Mouse (Mus musculus): ENCODE measurements around the gene Fat4.

The Fat4 gene

DNA sequence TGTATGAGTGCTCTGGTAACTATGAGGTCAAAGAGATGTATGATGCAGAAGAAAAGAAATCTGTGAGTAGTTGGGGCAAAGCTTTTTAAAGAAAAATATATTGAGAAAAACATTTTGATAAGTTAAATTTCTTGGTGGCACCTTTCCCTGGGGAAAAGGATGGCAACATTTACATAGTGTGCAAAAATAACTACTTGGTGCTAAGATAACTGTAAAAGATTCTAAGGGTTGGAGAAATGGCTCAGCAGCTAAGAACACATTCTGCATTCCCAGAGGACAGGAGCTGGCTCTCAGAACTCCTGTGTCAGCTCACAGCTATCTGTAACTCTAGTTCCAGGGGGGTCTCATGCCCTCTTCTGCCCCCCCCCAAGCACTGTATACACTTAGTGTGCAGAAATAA, 99.6 kb downstream of the Fat4 start:
- no peak for DNase-seq

DNA sequence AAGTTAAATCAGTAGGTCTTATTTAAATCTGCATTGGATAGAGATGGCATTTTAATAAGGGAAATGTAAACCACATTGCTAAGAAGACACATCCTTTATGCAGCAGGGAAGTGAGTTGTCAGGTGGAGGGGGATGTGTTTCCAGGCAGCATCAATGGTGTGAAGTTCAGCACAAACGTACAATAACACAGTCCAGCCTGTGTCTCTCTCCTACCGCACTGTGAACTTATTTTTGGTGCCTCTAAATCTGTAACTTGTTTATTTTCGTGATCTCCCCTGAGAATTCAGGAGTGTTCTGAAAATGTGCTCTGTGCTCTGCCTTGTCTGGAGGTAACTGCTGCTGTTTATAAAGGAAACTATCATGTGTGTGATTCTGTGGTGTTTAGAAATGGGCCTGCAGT, 102.4 kb downstream of the Fat4 start:
- DNase-seq: no peak

DNA sequence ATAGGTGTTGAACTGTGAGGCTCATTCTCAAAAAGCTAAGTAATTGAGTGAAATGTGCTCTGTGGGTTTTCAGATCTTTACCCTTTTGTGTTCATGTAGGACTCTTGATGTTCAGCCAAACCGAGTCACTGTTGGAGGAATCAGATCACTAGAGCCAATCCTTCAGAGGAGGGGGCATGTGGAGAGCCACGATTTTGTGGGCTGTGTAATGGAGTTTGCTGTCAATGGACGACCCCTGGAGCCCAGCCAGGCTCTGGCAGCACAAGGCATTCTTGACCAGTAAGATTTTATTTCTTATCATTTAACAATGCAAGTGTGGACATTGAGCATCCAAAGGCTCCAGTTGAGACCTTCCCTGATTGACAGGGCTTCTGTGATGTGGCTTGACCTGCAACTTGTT, 113.3 kb downstream of the Fat4 start:
- no peak for DNase-seq

DNA sequence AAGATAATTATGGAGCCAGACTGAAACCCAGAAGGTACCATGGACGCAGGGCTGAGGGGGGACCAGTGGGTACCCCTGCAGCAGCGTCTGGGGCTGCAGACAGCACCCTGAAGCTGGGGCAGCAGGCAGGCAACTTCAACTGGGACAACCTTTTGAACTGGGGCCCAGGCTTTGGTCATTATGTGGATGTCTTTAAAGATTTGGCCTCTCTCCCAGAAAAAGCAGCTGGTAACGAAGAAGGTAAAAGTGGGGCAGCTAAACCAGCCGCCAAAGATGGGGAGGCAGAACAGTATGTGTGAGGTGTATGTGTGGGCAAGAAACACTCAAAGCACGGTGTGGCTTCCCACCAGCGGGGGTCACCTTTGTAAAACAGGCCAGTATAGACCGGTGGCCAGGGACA, 123.8 kb downstream of the Fat4 start:
- DNase-seq: no peak

DNA sequence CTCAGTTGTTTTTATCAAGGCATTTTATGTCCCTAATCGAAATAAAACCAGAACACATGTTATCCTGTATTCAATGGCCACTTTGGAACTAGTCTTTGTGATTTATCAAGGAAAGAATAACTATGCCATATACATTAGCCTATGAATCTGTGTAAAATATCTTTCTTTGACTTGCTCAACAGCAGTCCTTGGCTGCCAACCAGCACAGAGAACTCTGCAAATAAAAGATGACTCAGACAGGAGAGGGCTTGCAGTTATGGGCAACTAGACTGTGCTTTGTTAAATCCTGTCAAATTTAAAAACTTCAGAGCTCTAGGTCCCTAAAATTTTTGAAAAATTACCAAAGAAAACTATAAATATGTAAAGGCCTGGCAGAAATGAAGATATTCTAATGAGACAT, 130.9 kb downstream of the Fat4 start:
- DNase-seq: no peak

DNA sequence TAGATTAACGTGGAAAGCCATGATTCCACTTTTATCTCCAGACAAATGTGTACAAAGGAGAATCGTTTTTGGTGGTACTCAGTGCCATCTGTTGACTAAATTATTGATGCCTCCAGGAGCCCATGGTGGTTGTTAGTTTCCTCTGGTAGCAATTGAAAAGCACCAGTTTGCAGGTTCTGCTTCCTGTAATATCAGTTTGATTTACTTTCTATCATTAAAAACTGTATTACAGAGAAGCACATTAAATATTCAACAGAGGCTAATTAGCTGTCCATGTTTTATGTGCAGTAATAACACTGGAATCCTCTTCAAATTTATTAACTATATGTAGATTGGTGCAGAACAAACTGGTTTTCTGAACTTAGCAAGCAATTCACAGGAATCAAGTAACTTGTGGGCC, 149.4 kb downstream of the Fat4 start:
- DNase-seq: no peak

DNA sequence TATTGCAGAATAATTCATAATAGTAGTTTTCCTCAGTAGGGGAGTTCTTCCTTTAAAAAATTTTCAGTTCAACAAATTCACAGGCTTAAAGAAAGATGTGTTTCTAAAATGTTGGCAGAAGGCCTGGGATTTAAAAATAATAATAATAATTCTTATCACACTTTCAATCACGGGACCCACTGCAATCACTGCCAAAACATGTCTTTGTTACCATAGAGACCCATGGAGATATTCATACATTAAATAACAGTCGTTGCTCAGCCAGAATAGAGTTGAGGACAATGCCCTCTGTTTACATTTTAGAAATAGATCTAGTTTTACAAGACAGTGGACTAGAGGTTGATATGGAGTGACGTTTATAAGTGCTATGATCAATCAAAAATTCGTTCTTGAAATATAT, 159.7 kb downstream of the Fat4 start:
- DNase-seq: no peak

DNA sequence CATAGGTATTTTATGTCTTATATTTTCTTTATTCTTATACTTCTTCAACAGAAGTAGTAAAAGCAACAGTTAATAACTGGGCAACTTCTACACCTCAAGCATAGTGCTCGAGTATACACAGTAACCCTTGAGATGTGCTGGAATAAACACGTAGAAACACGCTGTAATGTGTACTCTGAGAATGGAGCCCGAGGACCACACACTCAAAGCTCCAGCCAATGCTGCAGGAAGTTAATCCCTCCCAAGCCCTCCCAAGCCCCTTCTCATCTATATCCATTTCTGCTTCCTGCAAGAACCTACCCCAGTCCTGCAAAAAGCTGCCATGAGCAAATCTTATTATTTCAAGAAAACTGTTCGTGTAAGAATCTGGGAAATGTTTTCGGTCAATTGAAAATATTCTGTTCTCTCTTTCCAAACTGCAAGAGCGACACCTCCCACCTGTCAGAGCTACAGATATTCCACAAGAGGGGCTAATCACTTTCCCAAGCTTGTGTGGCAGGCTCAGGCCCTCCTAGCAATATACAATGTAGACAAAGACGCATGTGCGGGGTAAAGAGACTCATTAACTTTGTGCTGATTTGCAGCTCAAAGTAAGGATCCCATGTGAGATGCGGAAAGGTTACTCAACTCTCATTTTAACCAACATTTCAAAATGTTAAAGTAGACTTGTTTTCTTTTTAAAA, 161.0 kb downstream of the Fat4 start:
- no peak for DNase-seq

DNA sequence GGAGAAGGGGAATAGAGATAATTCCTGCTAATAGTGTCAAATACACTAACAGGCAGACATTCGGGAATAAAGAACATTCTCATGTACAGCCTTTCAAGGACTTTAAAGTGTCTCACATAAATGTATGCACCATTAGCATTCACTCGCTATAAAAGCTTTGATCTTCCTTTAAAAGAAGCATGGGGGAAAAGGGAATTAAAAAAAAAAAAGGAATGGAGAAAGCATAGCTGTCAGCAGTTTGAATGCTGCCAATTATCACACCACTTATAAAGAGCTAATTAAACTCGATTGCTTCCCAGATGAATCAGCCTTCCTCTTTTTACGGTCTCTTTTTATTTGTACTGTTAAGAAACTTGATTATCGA, 161.5 kb downstream of the Fat4 start:
- no peak for DNase-seq

DNA sequence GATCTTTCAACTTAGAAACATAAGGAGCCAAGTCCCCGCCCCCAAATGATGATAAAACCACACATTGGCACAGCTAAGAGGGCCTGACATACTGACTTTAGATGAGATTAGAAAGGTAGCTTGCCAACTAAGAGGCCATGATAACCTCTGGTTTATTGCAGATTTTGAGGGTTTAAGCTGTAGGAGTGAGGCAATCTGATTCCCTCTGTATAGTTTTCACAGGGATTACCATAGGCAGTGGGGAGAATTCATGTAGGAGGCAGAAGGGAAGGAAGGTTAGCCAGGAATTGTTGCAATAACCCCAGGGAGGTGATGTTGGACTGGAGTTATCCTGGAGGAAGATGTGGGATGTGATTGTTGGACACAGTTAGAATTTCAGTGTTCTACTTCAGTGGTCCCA, 163.4 kb downstream of the Fat4 start:
- no peak for DNase-seq

DNA sequence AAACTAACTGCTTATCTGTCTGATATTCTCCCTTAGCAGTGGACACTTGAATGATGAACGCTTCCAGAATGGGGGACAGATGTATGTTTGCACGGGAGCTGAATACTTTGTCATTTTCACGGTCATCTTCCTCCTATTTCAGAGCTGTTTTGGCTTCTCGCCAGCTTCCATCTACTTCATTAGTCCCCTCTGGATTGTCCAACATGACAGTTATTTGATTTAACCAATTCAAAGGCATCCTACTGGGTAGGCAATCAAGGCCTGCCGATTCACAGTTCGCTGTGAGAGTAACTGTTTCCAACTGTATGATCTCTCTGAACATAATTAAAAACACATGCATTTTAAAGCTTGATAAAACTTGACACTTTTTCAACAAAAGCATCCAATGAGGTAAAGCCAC, 166.3 kb downstream of the Fat4 start:
- DNase-seq: no peak

Data from thymus, adult 18-20 months (tissue).